Mouse (Mus musculus) cerebellum, adult 18-20 months (tissue): ENCODE measurements at regions not wholly inside any gene's neighbourhood (a gene's known extent, or its start where the extent isn't known, plus 50 kb on each side); places are given as distances from the start of the nearest gene placed in this dataset.

ENCODE experiments used
- DNase-seq, 2 experiments: peaks; one replicate each; pipeline ENCODE4 v3.0.0; 2021

DNA sequence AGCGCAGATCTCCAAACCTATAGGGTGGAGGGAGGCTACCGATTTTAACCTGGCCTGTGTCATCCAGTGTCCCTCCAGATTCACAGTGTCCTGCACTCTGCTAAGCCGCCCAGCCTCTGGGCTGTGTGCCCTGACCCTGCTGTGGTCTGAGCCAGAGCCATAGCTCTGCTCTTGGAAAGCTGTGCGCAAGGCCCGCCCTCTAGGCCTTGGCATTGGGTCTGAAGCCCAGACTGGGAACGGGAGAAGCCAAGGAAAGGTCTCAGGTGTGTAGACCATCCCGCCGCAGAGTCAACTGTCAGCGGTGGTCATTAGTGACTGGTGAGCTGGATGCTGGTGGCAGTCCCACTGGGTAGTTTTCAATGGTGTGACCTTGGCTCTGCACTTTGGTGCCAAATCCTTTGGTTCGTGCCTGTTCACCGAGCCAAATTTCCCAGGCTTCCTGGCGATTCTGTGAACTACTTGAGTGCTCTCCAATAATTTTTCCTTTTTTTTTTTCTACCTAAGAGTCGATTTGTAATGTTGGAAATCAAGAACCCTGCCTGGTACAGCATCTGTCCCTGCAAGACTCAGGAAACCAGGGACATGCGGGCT, 52.0 kb upstream of the Ptgfrn start:
- DNase-seq = peak; percentile 72 to 75

DNA sequence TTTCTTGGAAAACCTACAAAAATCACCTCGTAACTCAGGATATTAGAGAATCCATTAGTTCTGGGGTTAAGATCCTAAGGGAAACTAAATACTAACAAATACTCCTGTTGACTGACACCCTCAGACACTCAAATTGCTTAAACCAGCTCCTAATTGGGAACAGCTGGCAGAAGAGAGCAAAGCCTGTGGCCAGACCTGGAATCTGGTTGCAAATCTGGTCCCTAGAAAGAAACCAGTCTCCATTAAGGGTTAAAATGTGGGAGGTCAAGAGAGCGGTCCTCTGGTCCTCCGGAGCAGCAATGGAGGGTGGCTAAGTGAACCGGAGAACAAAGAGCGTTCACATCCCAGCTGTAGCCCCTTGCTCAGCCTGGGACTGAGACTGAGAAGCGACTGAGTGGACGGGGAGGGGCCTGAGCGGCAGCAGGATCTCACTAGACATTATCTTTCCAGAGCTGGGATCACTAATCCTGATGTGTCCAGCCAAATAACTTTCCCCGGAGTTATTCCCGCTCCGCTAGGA, 51.4 kb upstream of the Ptgfrn start:
- DNase-seq = no peak
